Mouse (Mus musculus) megakaryocyte, embryonic 14.5 days (primary cell): ENCODE results near the gene Med12. TPM values are rescaled to one million over a fixed set of nuclear protein-coding genes. Genes with fewer than 3 reads are reported as not detected.
"Not testable (repeated sequence)": the region's sequence is repeated elsewhere in the genome, so short reads cannot be mapped to it uniquely, and the experiment has no call there.

Experiments used
- H3K27me3 ChIP-seq: replicated peaks from 2 replicates; pipeline ENCODE3; 2012; ENCODE audit warnings: inconsistent platforms
- H3K36me3 ChIP-seq: replicated peaks from 2 replicates; pipeline ENCODE3; 2012; ENCODE audit warnings: low read length, inconsistent platforms, mixed read lengths
- H3K4me1 ChIP-seq: 2 replicates; pipeline ENCODE4 v1.6.1; 2012; ENCODE audit warnings: inconsistent platforms
- H3K4me3 ChIP-seq: replicated peaks from 2 replicates; pipeline ENCODE3; 2012; ENCODE audit warnings: moderate library complexity, mild to moderate bottlenecking, inconsistent platforms
- H3K9me3 ChIP-seq: 2 replicates; pipeline ENCODE4 v1.6.1; 2012; ENCODE audit warnings: inconsistent platforms
- FLI1 ChIP-seq: IDR thresholded peaks from 2 replicates; pipeline ENCODE4 v1.6.1; 2012; ENCODE audit warnings: low read length, inconsistent platforms, mixed read lengths
- GATA1 ChIP-seq: IDR thresholded peaks from 3 replicates; pipeline ENCODE4 v1.6.1; 2012; ENCODE audit warnings: mixed read lengths, low read length, inconsistent platforms, borderline replicate concordance
- polyA plus RNA-seq: library from polyadenylated mRNA; stranded (reverse); fragments of >175 nt; gene quantifications from 2 replicates; pipeline ENCODE4 v1.2.3, GENCODE M21; 2012; ENCODE audit warnings: low replicate concordance; ENCODE audit not compliant: insufficient read depth

Gene Med12
- polyA plus RNA-seq, 1 experiment, result 44.1 TPM

- TF ChIP-seq GATA1 (no peak), FLI1 (no peak)
- H3K9me3 ChIP-seq, result 0 out of 2 replicates have a peak, but pooled peaks cover 3% of the 10 kb centered on the region
- no peaks in the 10 kb centered on the region for H3K36me3 ChIP-seq
- H3K27me3 ChIP-seq, result peaks cover 10% of the 10 kb centered on the region
- peaks cover 17% of the 10 kb centered on the region for H3K4me1 ChIP-seq
- peak overlapping the region; percentile 11 for H3K4me3 ChIP-seq
Measured at GRCm38 (mm10) chrX:101329372-101330028, 55.7 kb downstream of the Med12 start.

- Histone ChIP-seq H3K9me3 (0 out of 2 replicates have a peak, but pooled peaks cover 4% of the 10 kb centered on the region), H3K36me3 (no peaks in the 10 kb centered on the region), H3K4me1 (peaks cover 17% of the 10 kb centered on the region), H3K4me3 (peak overlapping the region; percentile 88), H3K27me3 (peaks cover 4% of the 10 kb centered on the region)
- TF ChIP-seq GATA1 (no peak), FLI1 (no peak)
Measured at GRCm38 (mm10) chrX:101332031-101332374, 58.2 kb downstream of the Med12 start.

GRCm38 (mm10) chrX:101332375-101333211 is 58.8 kb downstream of the Med12 start:
- TF ChIP-seq GATA1, result no peak
- TF ChIP-seq FLI1, result no peak
- H3K36me3 ChIP-seq, result no peaks in the 10 kb centered on the region
- H3K4me1 ChIP-seq, result peaks cover 17% of the 10 kb centered on the region
- H3K9me3 ChIP-seq, result peaks cover 4% of the 10 kb centered on the region; the same call in 1 of the 2 replicates
- peaks cover 6% of the 10 kb centered on the region for H3K27me3 ChIP-seq
- peak overlapping the region; percentile 88 for H3K4me3 ChIP-seq

- no peak overlapping the region for H3K4me3 ChIP-seq
- H3K4me1 ChIP-seq, result peaks cover 14% of the 10 kb centered on the region
- TF ChIP-seq GATA1 (no peak), FLI1 (no peak)
- H3K36me3 ChIP-seq, result no peaks in the 10 kb centered on the region
- peaks cover 4% of the 10 kb centered on the region; the same call in 1 of the 2 replicates for H3K9me3 ChIP-seq
- H3K27me3 ChIP-seq, result peaks cover 5% of the 10 kb centered on the region
Measured at GRCm38 (mm10) chrX:101334606-101335005, 60.8 kb downstream of the Med12 start.

GRCm38 (mm10) chrX:101338666-101339065 is 64.8 kb downstream of the Med12 start:
- Histone ChIP-seq H3K27me3 (peaks cover 5% of the 10 kb centered on the region), H3K36me3 (no peaks in the 10 kb centered on the region), H3K4me3 (no peak overlapping the region), H3K9me3 (peaks cover 4% of the 10 kb centered on the region; the same call in 1 of the 2 replicates), H3K4me1 (peaks cover under 1% of the 10 kb centered on the region)
- no peak for TF ChIP-seq GATA1
- TF ChIP-seq FLI1, result no peak

- H3K4me3 ChIP-seq, H3K36me3 ChIP-seq, H3K9me3 ChIP-seq, H3K27me3 ChIP-seq: not testable (repeated sequence)
- H3K4me1 ChIP-seq, result peaks cover 13% of the 10 kb centered on the region
Measured at GRCm38 (mm10) chrX:101342837-101343236, 69.0 kb downstream of the Med12 start.

- H3K4me1 ChIP-seq, result peaks cover 13% of the 10 kb centered on the region
- no peak overlapping the region for H3K4me3 ChIP-seq
- H3K27me3 ChIP-seq, result peaks cover 4% of the 10 kb centered on the region
- no peak for TF ChIP-seq GATA1
- no peaks in the 10 kb centered on the region for H3K9me3 ChIP-seq
- no peaks in the 10 kb centered on the region for H3K36me3 ChIP-seq
Measured at GRCm38 (mm10) chrX:101345456-101345855, 71.6 kb downstream of the Med12 start.

- Histone ChIP-seq H3K4me3 (no peak overlapping the region), H3K4me1 (peaks cover 19% of the 10 kb centered on the region), H3K36me3 (no peaks in the 10 kb centered on the region), H3K9me3 (no peaks in the 10 kb centered on the region), H3K27me3 (peaks cover 6% of the 10 kb centered on the region)
- TF ChIP-seq GATA1 (no peak), FLI1 (no peak)
Measured at GRCm38 (mm10) chrX:101346475-101346874, 72.6 kb downstream of the Med12 start.

Other genes with a start within 250 kb of the Med12 start
- not detected in 2 replicates for gene Tex11, start 214.4 kb upstream of the Med12 start, polyA plus RNA-seq
- gene Slc7a3, start 188.0 kb upstream of the Med12 start, polyA plus RNA-seq, result 0.11 TPM in 1 of 2 replicates, not detected in the other
- 11.0 and 17.3 TPM in 2 replicates for gene Snx12, start 51.5 kb upstream of the Med12 start, polyA plus RNA-seq
- gene Foxo4, start 19.5 kb upstream of the Med12 start, polyA plus RNA-seq, result 4.0 and 6.7 TPM in 2 replicates
- gene Gm614, start 10.0 kb upstream of the Med12 start, polyA plus RNA-seq, result not detected in 2 replicates
- gene Il2rg, start 5.8 kb upstream of the Med12 start, polyA plus RNA-seq, result 11.0 and 35.1 TPM in 2 replicates
- 0.11 TPM in 1 of 2 replicates, not detected in the other for gene Gm20489, start 5.0 kb upstream of the Med12 start, polyA plus RNA-seq
- gene Nlgn3, start 25.1 kb downstream of the Med12 start, polyA plus RNA-seq, result 0.22 TPM in 1 of 2 replicates, not detected in the other
- gene Gjb1, start 102.3 kb downstream of the Med12 start, polyA plus RNA-seq, result not detected in 2 replicates
- gene Zmym3, start 146.8 kb downstream of the Med12 start, polyA plus RNA-seq, result 10.9 and 14.1 TPM in 2 replicates
- gene Nono, start 155.3 kb downstream of the Med12 start, polyA plus RNA-seq, result 3.5 and 24.5 TPM in 2 replicates
- gene Itgb1bp2, start 175.1 kb downstream of the Med12 start, polyA plus RNA-seq, result not detected in 2 replicates